Mouse (Mus musculus): ENCODE results near the gene Nphs1. TPM values are rescaled to one million over a fixed set of nuclear protein-coding genes. Genes with fewer than 3 reads are reported as not detected.

Nphs1 gene
- polyA plus RNA-seq (2012; rRNA removed), result 0.18 and 0.56 TPM in 2 replicates

DNA sequence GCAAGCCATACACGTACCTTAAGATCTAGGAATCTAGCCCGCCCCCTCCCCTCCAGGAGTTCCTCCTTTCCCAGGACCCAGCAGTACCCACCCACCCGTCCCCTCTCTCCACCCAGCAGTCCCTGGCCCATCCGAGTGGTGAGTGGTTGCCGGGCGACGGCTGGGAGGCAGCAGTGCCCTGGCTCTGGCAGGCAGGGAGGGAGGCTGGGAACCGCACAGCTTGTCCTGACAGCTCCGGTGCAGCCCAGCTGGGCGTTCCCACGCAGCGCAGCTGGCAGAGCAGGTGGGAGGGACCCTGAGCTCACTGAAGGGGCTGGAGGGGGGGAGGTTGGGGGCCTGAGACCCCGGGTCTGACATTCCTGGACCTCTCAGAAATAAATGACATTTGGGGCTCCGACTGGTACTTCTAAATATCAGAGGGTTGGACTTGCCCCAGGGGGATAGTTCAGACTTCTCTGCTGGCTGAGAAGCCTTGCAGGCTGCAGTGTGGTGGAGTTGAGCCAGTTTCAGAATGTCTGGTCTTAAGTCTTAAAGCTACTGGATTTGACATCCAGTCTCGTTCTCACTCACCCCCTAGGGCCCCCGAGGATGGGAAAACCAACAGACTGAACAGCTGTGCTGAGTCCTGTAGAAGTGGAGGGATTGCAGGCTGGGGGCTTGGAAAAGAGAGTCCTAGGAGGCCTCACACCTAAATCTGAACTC is at the start of gene Nphs1, which contains the start of gene Kirrel2:
Gene Nphs1, plus strand, starts transcription at position 687 of the 702 bp plus-strand sequence.
Gene Kirrel2, minus strand, starts transcription at position 62 of the 702 bp plus-strand sequence.

DNA sequence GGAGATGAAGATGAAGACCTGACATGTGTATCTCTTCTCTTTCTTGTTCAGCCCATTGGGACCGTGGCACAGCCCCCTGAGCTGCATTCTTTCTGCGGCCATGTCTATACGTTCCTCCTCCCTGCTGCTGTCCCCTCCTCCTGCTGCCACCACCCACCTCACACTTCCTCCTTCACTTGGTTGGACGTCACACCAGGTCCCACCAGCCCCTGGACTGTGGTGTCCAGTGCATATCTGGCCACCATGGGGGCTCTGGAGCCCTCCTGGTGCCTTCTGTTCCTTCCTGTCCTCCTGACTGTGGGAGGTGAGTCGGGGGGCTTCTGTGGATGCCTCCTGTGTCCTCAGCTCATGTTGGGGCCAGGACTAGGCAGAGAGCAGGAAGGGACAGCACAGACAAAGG is 44.5 kb upstream of the Nphs1 start, which contains the start of gene Tyrobp:
Gene Tyrobp, plus strand, starts transcription at position 165 of the 400 bp plus-strand sequence.

DNA sequence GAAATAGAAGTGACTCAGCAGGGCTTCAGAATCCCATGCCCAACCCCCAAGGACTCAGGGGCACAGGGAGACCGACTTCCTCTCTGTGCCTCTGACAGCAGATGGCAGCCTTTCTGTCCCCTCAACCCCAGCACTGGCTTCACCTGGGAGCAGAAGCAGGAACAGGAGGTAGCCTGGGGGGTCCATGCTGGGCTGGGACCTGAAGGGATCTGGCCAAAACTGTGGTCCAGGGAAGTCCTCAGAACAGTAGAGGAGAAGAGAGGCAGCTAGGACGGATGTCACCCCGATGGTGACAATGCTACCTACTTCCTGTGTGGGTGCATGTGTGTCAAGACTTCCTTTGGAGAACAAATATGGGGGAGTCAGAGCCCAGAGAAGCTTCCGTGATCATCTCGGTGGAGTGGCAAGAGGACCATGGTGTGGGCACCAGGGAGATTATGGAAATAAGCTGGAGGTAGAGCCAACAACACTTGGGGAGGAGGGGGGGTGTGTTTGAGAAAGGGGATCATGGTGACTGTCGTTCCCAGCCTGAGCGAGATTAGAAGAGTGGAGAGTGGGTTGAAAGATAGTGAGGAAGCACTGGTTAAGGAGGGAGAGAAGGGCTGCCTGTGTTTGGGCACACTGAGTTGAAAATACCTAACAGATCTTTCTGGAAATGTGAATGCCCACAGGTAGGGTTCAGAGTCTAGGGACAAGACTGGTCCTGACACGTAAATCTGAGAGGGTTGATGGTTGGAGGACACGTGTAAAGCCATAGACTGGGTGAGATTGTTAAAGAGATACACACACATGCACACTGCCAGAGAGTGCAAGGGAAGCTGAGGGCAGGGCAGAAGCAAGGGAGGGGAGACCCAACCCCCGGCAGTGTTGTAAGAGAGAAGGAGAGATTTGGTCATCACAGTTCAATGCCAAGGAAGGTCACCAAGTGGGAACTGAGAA is 38.3 kb upstream of the Nphs1 start, which contains the start of gene Hcst:
Gene Hcst, minus strand, starts transcription at position 294 of the 939 bp plus-strand sequence.

DNA sequence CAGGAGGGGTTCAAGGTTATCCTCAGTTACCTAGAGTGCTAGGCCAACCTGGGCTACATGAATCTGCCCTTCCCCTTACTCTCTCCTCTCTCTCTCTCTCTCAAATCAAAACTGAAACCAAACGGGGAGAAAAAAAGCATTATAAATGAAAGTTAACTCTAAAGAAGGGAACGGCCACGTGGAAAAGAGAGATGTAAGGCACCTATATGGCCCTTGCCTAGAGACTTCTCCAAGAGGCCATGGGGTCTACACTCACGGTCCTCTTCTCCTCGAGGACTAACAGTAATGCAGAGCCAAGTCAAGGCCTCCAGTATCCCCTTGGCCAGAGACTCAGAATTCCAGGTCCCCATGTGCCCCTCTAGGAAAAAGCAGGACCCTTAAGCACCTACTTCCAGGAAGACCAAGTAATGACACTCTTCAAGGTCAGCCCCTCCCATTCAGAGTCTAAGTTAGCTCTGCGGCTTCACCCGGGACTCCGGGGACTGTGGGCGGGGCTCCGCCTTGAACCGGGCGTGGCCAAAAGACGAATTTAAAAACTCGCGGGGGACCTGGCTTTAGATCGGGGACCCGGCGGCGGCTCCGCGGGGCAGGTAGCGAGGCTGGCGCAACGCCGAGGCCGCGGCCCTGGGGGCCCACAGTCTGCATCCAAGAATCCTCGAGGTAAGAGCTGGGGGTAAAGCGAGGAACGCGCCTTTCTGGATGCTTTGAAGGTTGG is 36.8 kb upstream of the Nphs1 start, which contains the start of gene Nfkbid:
Gene Nfkbid, plus strand, starts transcription at position 558 of the 715 bp plus-strand sequence.

DNA sequence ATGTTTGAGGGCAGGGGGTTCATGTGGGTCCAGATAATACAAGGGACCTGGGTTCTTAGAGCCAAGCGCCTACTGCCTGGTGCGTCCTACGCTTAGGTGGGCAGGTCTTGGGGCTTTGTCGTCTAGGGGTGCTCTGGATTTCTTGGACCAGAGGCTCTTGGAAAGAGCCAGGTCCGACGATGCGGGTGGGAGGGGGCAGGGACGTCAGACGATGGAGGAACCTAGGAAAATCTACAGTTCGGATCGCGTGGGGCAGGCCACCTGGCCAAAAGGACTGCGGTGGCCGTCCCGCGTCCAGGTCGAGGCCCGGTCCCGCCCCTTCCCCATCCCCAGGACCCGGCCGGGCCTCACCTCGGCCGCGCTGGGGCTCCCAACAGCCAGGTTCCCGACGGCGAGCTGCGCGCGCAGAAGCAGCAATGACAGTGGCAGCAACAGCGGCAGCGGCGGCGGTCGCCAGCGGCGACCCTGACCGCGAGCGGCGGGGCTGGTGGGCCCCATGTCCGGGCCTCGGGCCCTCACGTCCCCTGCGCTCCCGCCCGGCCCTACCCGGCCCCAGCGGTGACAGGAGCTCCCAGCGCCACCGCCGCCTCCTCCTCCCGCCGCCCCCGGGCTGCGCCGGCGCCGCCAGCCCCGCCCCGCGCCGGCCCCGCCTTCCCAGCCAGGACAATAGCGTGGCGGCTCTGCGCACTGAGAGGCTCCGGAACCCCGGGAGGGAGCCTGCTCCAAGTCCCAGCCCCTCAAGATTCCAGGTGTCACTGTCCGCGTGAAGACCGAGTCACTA is 13.0 kb upstream of the Nphs1 start, which contains the start of gene Aplp1:
Gene Aplp1, minus strand, starts transcription at position 565 of the 781 bp plus-strand sequence.

DNA sequence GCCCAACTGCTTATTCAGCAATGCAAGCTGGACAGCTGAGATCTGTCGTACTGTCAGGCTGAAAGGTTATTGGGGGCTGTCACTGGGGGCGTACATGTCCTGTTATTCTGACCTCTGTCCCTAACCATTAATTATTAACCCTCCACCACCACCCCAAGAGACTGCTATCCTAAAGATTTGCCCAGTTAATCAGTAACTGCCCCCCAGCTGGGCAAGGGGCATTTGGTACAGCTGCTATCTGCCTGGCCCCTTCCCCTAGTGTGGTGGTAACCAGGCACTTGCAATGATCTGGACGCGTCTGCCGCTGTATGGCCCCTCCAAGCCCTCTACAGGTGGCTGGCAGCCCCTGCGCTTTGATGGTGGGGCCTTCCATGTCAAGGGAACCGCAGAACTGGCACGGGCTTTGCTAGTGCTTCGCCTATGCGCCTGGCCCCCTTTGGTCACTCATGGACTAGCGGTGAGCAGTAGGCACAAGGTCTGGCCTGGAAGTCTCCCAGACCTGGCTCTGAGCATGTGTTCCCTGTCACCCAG is 35.4 kb downstream of the Nphs1 start, which contains the start of gene Prodh2:
Gene Prodh2, plus strand, starts transcription at position 222 of the 531 bp plus-strand sequence.

DNA sequence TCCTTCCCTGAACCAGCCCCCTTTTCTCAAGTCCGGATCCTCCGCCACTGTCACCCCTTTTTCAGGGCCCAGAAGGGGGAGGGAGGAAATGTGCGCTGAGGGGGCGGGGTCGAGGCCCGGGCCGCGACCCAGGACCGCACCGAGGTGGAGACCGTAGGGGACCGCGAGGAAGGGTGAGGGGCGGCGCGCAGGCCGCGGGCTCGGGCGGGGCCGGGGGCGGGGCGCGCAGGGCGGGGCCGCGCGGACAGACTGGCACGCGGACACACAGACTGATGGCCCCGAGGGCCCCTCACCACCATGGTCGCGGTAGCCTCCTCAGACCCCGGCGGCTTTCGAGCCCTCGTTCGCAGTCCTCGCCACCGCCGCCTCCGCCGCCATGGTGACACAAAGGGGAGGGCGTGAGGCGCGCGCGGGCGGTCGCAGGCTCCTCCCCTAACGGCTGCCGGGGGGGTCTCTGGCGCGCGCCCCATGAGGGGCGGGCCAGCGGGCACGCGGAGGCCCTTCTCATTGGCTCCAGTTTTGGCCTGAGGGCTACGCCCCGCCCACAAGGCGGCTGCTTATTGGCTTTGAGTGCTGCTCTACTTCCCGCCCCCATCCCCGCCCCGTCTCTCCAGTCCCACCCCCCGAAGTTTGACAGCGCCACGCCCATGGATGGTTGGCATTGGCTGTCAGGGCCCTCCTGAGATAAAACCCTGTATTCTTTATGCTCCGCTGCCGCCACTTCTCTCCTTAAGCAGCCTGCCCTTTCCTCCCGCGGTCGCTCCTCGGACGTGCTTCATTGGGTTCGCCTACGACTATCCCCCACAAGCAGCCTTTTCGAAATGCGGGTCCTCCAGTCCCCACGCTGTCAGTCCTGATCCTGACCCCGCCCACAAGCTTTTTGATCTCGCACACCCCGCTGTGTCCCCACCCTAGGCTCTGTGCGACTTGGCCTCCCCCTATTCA is 76.8 kb downstream of the Nphs1 start, which contains the start of gene Arhgap33:
Gene Arhgap33, minus strand, starts transcription at position 428 of the 945 bp plus-strand sequence.

Other genes starting within 250 kb of the Nphs1 start
- gene Polr2i, start 226.4 kb upstream of the Nphs1 start, polyA plus RNA-seq (2012; rRNA removed), result 286 TPM in 2 replicates
- gene Tbcb, start 226.0 kb upstream of the Nphs1 start, polyA plus RNA-seq (2012; rRNA removed), result 204 and 220 TPM in 2 replicates
- 0.08 and 0.16 TPM in 2 replicates for gene Ovol3, start 222.6 kb upstream of the Nphs1 start, polyA plus RNA-seq (2012; rRNA removed)
- 0.16 and 0.28 TPM in 2 replicates for gene Thap8, start 178.2 kb upstream of the Nphs1 start, polyA plus RNA-seq (2012; rRNA removed)
- gene Wdr62, start 177.9 kb upstream of the Nphs1 start, polyA plus RNA-seq (2012; rRNA removed), result 8.5 and 9.6 TPM in 2 replicates
- gene Clip3, start 166.6 kb upstream of the Nphs1 start, polyA plus RNA-seq (2012; rRNA removed), result 222 and 254 TPM in 2 replicates
- 121 TPM in 2 replicates for gene Alkbh6, start 149.6 kb upstream of the Nphs1 start, polyA plus RNA-seq (2012; rRNA removed)
- 21.0 and 25.5 TPM in 2 replicates for gene Syne4, start 143.5 kb upstream of the Nphs1 start, polyA plus RNA-seq (2012; rRNA removed)
- gene E130208F15Rik, start 136.6 kb upstream of the Nphs1 start, polyA plus RNA-seq (2012; rRNA removed), result 0.36 and 0.45 TPM in 2 replicates
- gene Sdhaf1, start 134.4 kb upstream of the Nphs1 start, polyA plus RNA-seq (2012; rRNA removed), result 15.9 and 17.6 TPM in 2 replicates
- 21.8 and 27.0 TPM in 2 replicates for gene Lrfn3, start 95.5 kb upstream of the Nphs1 start, polyA plus RNA-seq (2012; rRNA removed)
- gene Tyrobp, start 44.6 kb upstream of the Nphs1 start, polyA plus RNA-seq (2012; rRNA removed), result 20.3 and 25.9 TPM in 2 replicates
- gene Hcst, start 38.5 kb upstream of the Nphs1 start, polyA plus RNA-seq (2012; rRNA removed), result 0.96 TPM in 1 of 2 replicates, not detected in the other
- 3.8 and 3.9 TPM in 2 replicates for gene Nfkbid, start 36.6 kb upstream of the Nphs1 start, polyA plus RNA-seq (2012; rRNA removed)
- 647 and 667 TPM in 2 replicates for gene Aplp1, start 12.8 kb upstream of the Nphs1 start, polyA plus RNA-seq (2012; rRNA removed)
- gene Kirrel2, start 625 bp upstream of the Nphs1 start, polyA plus RNA-seq (2012; rRNA removed), result 0.17 and 0.40 TPM in 2 replicates
- not detected in 2 replicates for gene Prodh2, start 35.3 kb downstream of the Nphs1 start, polyA plus RNA-seq (2012; rRNA removed)
- gene Arhgap33, start 76.7 kb downstream of the Nphs1 start, polyA plus RNA-seq (2012; rRNA removed), result 165 and 210 TPM in 2 replicates
- 7.0 and 8.7 TPM in 2 replicates for gene Hspb6, start 93.9 kb downstream of the Nphs1 start, polyA plus RNA-seq (2012; rRNA removed)
- gene Proser3, start 94.0 kb downstream of the Nphs1 start, polyA plus RNA-seq (2012; rRNA removed), result 20.1 and 22.2 TPM in 2 replicates
- gene Lin37, start 101.5 kb downstream of the Nphs1 start, polyA plus RNA-seq (2012; rRNA removed), result 47.1 and 50.2 TPM in 2 replicates
- 85.4 and 92.4 TPM in 2 replicates for gene U2af1l4, start 105.0 kb downstream of the Nphs1 start, polyA plus RNA-seq (2012; rRNA removed)
- 4.8 and 6.0 TPM in 2 replicates for gene Gm49396, start 105.0 kb downstream of the Nphs1 start, polyA plus RNA-seq (2012; rRNA removed)
- 131 and 143 TPM in 2 replicates for gene Psenen, start 105.3 kb downstream of the Nphs1 start, polyA plus RNA-seq (2012; rRNA removed)
- gene Igflr1, start 107.1 kb downstream of the Nphs1 start, polyA plus RNA-seq (2012; rRNA removed), result 6.7 and 6.8 TPM in 2 replicates
- gene Kmt2b, start 130.4 kb downstream of the Nphs1 start, polyA plus RNA-seq (2012; rRNA removed), result 49.7 and 51.5 TPM in 2 replicates
- 0.24 and 0.32 TPM in 2 replicates for gene Zbtb32, start 140.6 kb downstream of the Nphs1 start, polyA plus RNA-seq (2012; rRNA removed)
- gene Upk1a, start 154.5 kb downstream of the Nphs1 start, polyA plus RNA-seq (2012; rRNA removed), result 1.9 TPM in 2 replicates
- gene Cox6b1, start 167.8 kb downstream of the Nphs1 start, polyA plus RNA-seq (2012; rRNA removed), result 1,148 and 1,214 TPM in 2 replicates
- not detected in 2 replicates for gene Etv2, start 177.5 kb downstream of the Nphs1 start, polyA plus RNA-seq (2012; rRNA removed)
- 73.9 and 80.1 TPM in 2 replicates for gene Rbm42, start 192.0 kb downstream of the Nphs1 start, polyA plus RNA-seq (2012; rRNA removed)
- gene Haus5, start 206.7 kb downstream of the Nphs1 start, polyA plus RNA-seq (2012; rRNA removed), result 22.4 and 23.9 TPM in 2 replicates
- not detected in 2 replicates for gene Pmis2, start 213.3 kb downstream of the Nphs1 start, polyA plus RNA-seq (2012; rRNA removed)
- gene 2200002J24Rik, start 240.6 kb downstream of the Nphs1 start, polyA plus RNA-seq (2012; rRNA removed), result not detected in 2 replicates

All from central nervous system, embryonic 18 days (tissue).